In genomic region chr1:64074051-64074450, GRCm38 (mm10) we compare ENCODE assay signal across 13 mouse cellular contexts.
"Had no signal": no experiment of that assay in that cellular context is flagged by ENCODE, and none has a peak within 500 bp of the region (broad histone marks: within the 10 kb centered on the region; RNA-seq: fewer than 3 reads in every experiment).

No protein-coding gene starts in this region.

- ATAC-seq: lung, postnatal 0 days had no signal

- H3K9me3 ChIP-seq: limb, embryonic 10.5 days; liver, embryonic 15.5 days had no signal

- H3K4me2 ChIP-seq: liver, embryonic 11.5 days; liver, embryonic 15.5 days had no signal

- H3K4me3 ChIP-seq: limb, embryonic 10.5 days; liver, embryonic 15.5 days had no signal

- DNase-seq: kidney, adult 11 months; kidney, adult 9 months; kidney, postnatal 36 days; layer of hippocampus, adult 9-11 months; lung, adult 2 months; lung, postnatal 36 days; right cerebral cortex, adult 18-20 months; right cerebral cortex, postnatal 25 days had no signal

- H3K9ac ChIP-seq: liver, embryonic 15.5 days had no signal

- H3K27me3 ChIP-seq: liver, embryonic 15.5 days had no signal

- H3K27ac ChIP-seq: kidney, postnatal 0 days; limb, embryonic 10.5 days; liver, embryonic 15.5 days had no signal
